Mouse (Mus musculus) adrenal gland, postnatal 0 days (tissue): ENCODE data around the gene Fam114a1. TPM values are rescaled to one million over a fixed set of nuclear protein-coding genes. Genes with fewer than 3 reads are reported as not detected.

Experiments
- microRNA-seq: library from miRNA; unstranded; fragments of <30 nt; microRNA quantifications from one replicate; pipeline ENCODE4, GENCODE M21; 2016; ENCODE audit warnings: borderline replicate concordance; ENCODE audit not compliant: insufficient number of aligned reads
- polyA plus RNA-seq: library from polyadenylated mRNA; unstranded; fragments of >200 nt; fragmentation: Nextera tagmentation; extraction: Ambion mirVana; gene quantifications from 2 replicates; pipeline ENCODE4 v1.2.1, GENCODE M21; 2015

Fam114a1 gene
- polyA plus RNA-seq = 29.4 and 30.4 TPM in 2 replicates

DNA sequence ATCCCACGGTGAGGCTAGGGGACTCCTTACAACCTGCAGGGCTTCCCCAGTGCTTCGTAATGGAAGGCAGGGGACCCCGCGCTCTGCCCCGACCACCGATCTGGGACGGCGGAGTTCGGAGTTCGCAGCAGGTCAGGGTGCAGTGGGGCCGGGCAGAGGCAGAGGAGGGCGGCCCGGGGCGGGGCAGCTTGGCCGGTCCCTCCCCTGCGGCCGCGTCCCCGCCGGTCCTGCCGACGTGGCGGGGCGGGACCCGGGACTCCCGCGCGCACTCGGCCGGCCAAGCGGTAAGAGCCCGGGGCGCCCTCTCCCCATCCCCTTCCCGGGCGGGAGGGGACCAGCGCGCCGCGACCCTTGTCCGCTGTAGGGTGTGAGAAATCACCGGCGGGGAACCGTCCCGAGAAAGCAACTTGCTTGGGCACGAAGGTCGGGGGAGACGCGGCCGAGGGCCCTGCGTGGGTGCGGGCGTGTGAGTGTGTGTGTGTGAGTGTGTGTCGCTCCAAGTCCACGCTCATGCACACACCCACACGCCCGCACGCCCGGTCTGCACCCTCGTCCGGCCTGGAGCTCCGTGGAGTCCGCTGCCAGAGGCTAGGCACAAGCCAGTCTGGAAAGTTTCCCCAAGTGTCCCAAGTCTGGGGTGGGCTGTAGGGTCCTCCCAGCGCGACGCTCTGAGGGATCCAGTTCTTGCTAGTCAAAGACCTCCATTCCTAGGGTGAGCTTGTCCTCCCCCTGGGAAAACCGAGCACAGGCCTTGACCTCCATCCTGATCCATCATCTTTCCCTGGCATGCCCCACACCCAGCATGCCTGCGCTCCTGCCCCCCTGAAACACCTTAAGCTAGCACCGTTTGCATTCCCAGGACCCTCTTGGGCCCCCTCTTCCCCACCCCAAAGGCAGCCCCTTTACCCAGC lies at the start of gene Fam114a1:
TSS of gene Fam114a1 (plus strand) at position 211 of the 911 bp plus-strand sequence.

GRCm38 (mm10) chr5:64959843-64960230 lies 10.0 kb upstream of the Fam114a1 start, which contains the start of gene Tlr6:
Gene Tlr6, minus strand, starts transcription at chr5:64960097.

Small RNA genes lying within 50 kb of the gene (microRNA-seq; reads per million reads assigned to microRNA genes)
- gene Mir574 = 124 reads per million, percentile 46 among the genes with 10 or more reads in this experiment

Other genes starting within 250 kb of the Fam114a1 start
- gene Klf3, start 166.7 kb upstream of the Fam114a1 start, polyA plus RNA-seq = 62.1 and 71.4 TPM in 2 replicates
- 0.80 and 2.0 TPM in 2 replicates for gene Tlr1, start 36.5 kb upstream of the Fam114a1 start, polyA plus RNA-seq
- 0.57 and 0.76 TPM in 2 replicates for gene Tlr6, start 10.0 kb upstream of the Fam114a1 start, polyA plus RNA-seq
- 0.17 and 0.49 TPM in 2 replicates for gene Tmem156, start 122.1 kb downstream of the Fam114a1 start, polyA plus RNA-seq
- 21.9 and 30.1 TPM in 2 replicates for gene Klhl5, start 137.5 kb downstream of the Fam114a1 start, polyA plus RNA-seq
- gene Wdr19, start 229.6 kb downstream of the Fam114a1 start, polyA plus RNA-seq = 6.1 and 8.4 TPM in 2 replicates